Mouse (Mus musculus) telencephalon, adult 2 months (tissue): ENCODE data around the gene Nup210l.

Experiments used
- DNase-seq: peaks from one replicate; pipeline ENCODE4 v3.0.0-alpha.2; 2011; ENCODE audit warnings: low read depth, low spot score

Gene Nup210l

DNA sequence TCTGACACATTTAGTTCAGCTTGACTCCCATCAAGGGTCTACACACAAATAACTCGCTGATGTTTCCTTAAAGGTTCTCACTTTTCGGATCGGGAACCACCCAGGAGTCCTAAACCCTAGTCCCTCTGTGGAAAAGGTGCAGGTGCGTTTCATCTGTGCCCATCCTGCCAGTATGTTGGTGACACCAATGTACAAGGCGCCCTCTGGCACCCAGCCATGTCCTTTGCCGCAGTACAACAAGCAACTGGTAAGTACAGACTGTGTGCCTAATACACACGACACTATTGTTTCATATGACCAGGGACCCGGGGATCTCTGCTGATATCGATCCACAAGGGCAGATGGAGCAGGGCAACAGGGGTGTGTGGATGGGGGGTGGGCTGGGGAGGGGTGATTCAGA, 55.8 kb downstream of the Nup210l start:
- DNase-seq = no peak

DNA sequence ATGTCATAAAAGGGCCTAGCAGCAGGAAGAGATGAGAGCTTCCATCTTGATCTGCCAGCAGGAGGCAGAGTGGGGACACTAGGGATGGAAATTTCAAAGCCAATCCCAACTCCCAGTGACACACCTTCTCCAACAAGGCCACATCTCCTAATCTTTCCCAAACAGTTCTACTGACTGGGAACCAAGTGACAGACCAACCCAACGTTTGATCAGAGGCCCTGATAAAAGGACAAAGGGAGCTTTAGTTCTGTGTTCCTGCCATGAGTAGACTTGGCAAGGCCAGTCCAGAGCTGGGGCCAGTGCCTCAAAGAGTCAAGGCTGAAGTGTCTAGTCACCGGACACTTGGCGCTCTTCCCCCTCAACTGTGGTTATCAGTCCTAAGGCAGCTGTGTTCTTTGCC, 57.6 kb downstream of the Nup210l start:
- no peak for DNase-seq

DNA sequence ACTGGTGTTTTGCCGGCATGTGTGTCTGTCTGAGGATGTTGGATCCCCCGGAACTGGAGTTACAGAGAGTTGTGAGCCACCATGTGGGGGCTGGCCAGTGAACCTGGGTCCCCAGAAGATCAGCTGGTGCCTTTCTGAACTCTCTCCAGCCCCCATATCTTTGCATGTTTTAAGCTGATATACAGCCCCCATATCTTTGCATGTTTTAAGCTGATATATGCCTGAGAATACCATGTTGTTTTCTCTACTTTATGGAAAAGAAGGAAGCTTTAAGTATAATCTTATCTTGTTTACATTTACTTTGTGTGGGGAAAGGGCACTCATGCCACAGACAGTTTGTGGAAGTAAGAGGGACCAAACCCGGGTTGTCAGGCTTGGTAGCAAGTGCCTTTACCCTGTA, 75.6 kb downstream of the Nup210l start:
- DNase-seq = no peak

DNA sequence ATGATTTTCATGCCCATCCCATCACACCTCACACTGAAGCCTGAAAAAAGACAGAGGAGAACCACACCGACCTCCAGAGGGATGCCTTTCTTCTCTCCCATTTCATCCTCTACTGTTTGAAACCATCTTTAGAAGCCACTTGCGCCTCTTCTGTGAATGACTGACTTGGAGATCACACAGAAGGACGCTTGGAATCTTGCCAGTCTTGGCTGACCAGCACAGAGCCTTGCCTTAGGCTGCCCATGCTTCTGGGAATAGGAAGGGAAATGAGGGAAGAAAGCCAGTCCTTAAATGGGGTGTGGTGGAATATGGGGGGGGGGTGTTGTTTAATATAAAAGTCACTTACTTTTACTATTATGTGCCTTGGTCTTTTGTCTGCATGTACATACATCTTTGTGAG, 79.6 kb downstream of the Nup210l start:
- DNase-seq = no peak

DNA sequence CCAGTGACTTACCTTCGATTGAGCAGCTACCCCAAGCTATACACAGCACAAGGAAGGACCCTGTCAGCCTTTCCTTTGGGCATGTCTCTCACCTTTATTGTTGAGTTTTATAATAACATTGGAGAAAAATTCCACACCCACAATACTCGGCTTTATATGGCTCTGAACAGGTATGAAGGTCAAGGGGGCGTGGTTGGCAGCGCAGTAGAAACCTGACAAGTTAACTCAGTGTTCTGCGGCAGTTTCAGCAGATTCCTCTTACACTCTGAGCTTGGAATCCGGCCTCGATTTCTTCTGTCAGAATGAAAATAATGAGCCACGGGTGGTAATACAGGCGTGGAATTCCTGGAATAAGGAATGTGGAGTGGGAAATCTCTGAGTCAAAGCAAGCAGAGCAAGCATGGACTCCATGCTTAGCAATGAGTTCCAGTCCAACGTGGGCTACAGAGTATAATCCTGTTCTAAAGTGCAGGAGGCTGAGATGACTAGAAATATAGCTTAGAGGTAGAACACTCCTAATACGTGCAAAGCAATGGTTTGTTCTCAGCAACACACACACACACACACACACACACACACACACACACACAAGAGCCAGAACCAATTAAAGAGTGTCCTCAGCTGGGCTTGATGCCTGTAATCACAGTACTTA, 87.1 kb downstream of the Nup210l start:
- DNase-seq = no peak

DNA sequence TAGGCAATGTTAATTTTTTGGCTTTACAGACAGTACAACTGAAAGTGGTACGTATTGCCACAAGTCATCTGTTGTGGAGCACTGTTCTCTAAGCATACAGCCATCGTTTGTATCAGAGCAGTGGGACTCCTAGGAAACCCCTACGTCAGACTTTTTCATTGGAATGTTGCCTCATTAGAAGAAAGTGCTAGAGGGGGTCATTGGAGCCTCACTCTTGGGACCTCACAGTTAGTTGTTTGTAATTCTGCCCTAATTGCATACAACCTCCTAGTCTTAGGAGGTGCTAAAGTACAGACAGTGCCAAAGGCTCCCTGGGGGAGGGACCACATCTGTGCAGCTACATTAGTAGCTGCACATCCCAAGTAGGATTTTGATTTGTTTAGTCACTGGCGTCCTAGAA, 90.8 kb downstream of the Nup210l start:
- DNase-seq = no peak

DNA sequence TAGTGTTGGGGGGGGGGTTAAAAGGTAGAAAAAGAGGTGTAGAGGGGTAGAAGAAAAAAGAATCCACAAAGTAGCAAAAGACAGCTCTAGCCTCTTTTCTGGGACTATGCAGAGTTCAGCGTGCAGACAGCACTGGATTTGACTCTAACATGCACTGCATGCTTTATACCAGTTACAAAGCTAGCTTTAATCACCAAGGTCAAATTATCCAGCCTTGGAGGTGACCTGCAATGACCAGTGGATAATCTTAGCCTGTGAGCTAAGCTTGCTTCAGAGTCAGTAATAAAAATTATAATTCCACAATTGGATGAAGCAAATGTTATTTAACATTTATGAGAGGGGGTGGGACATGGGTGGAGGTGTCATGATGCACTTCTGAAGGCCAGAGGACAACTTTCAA, 91.7 kb downstream of the Nup210l start:
- no peak for DNase-seq

DNA sequence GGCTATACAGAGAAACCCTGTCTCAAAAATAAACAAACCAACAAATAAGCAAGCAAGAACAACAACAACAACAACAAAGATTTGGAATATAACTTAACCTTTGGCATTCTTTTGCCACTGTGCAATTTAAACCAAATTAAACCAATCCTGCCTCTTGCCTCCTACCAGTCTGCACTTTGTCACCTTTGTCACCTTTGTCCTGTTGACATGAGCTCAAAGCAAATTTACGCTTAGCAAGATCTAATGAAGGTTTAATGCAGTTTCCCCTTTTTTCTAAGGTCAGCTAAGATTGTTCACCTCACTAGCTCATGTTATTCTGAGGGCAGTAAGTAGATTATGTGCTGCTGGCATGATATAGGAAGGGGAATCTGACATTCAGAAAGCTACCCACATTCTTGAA, 93.6 kb downstream of the Nup210l start:
- DNase-seq = no peak

DNA sequence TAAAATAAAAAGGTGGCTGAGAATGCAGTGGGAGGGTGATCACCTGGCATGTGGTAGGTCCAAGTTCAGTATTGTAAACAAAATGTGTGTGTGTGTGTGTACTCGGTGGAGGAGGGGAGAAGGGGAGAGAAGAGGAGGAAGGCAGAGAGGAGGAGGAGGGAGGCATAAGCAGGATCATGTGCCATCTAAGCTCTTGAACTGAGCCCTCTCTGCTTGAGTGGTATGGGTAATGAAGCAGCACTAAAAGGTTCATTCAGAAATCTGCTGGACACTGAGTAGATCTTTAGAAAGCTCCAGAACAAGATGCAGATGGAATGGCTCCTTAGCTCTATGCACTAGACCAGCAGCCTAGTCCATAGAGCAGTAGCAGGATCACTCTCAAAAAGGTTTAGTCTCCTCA, 99.0 kb downstream of the Nup210l start:
- no peak for DNase-seq

DNA sequence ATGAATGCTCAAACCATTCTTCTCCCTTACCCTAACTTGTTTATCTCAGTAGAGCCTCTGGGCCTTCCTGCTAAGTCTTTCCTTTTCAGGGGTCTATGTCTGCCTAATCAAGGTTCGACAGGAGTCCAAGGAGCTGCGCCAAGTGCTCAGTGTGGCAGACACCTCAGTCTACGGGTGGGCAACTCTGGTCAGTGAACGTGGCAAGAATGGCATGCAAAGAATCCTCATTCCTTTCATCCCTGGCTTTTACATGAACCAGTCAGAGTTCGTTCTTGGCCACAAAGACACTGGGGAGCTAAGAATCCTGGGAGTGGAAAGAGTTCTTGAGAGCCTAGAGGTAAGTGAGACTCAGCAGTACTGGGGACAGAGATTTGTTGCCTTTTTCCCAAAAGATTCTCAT, 99.7 kb downstream of the Nup210l start:
- DNase-seq = no peak

DNA sequence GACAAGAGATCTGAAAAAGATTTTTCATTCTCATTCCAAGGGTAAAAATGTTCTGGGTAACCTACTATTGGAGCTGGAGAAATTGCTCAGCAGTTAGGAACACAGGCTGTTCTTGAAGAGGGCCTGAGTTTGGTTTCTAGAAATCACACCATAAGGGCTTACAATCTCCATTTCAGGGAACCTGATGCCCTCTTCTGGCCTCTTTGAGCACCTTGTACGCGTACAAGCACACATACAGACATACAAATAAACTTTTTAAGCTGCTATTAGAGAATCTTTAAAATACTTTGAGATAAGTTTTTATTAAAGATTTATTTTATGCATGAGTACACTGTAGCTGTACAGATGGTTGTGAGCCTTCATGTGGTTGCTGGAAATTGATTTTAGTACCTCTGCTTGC, 100.7 kb downstream of the Nup210l start:
- DNase-seq = no peak

DNA sequence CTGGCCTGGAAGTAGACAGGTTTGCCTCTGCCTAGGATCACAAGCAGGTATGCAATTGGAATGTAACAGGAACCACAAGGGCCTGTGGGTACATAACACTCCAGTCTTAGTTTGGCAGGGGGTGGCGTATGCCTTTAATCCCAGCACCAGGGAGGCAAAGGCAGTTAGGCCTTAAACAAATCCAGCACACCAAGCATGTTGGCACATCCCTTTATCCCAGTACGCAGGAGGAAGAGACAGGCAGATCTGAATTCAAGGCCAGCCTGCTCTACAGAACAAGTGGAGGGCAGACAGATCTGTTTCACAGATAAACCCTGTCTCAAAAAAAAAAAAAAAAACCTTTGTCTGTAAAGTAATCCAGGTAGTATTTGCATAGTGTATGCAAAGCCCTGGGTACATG, 104.7 kb downstream of the Nup210l start:
- no peak for DNase-seq

DNA sequence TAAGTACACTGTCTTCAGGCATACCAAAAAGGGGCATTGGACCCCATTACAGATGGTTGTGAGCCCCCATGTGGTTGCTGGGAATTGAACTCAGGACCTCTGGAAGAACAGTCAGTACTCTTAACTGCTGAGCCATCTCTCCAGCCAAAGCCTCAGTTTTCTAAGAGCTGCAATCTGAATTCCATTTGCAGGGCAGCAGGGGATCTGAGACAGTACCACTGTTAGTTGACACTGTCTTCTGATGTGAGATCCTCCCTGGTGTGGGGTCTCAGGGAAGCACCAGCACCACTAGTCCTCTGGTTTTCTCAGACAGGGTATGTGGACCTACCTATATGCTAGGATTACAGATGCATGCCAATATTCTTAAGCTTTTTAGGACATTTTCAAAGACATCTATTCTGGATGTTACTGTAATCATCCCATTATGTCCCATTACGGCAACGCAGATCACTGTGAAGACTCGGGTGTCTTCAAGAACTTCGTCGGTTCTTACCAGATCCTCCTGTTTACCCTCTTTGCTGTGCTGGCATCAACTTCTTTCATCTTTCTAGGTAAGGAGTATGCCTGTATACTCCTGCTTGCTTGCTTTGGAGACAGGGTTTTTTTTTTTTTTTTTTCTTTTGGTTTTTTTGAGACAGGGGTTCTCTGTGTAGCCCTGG, 106.1 kb downstream of the Nup210l start:
- no peak for DNase-seq

DNA sequence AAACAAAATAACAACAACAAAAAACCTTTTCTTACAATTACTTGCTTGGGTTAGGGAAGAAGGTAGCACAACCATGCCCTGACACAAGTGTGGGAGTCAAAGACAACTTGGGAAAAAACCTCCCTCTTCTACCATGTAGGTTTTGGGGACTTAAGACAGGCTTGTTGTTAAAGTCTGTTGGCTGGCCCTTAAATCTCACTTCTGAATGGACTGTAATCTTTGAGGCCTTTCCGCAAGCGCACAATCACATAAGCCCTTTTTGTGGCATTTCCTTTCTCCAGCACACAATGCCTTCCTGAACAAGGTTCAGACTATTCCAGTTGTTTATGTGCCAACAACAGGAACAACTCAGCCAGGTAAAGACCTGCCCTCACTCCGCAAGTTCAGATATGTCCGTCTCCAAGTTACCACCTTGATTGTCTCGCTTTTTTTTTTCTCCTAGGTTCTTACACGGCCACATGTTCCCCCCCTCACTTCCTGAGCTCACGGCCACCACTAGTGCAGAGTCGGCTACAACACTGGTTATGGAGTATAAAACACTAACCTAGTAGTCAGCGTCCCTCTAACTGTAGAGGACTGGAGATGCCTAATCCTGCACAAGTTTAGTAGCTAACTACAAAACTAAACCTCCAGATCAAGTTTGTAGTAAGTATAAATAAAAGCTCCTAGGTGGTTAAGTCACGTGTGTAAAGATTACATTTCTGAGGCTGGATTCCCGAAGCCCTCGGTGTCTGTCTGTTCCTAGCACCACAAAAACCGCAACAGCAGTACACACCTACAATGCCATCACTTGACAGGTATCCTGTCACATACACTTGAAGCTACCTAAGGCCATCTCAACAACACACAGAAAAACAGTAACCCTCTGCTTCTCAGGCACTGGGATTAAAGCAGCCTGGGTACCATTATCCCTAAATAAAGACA, 107.8 kb downstream of the Nup210l start:
- no peak for DNase-seq

DNA sequence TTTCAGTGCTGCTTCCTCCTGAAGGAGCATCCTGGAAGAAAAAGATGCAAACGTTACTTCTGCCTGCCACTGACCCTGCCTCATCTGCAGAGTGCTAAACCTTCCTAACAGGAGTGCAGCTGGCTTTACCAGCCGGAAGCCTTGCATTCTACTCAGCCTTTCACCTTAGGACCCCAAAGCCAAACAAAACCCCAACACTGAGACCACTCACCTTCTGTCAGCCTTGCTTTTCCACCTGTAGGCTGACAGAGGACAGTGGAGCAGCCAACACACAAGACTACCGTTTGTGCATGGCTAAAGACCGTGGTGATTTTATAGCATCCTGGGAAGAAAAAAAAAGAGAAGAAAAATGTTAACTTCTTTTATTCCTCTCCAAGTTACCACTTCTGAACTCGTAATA, 108.8 kb downstream of the Nup210l start:
- no peak for DNase-seq

DNA sequence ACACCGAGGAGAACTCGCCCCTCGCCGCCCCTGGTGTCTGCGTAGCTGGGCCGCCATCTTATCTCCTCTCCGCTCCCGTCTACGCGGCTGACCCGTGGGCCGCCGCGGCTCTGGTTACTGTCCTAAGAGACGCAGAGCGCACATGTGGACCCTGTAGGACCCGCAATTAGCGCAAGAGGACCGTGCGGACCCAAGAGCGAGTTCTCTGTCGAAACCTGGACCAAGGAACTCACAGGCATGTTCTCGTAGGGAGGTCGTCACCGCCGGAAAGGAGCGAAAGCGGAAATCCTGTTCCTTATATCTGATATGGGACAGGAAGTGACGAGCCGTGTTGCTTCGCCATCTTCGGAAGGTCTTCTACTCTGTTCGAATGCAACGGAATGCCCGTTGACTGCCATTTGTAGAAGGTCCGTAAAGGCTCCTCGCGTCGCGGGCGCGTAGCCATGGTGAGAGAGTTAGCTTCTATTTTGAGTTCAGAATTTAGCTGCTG, 109.5 kb downstream of the Nup210l start, which contains the start of the genes Rps27 and Rab13:
Gene Rps27, minus strand, starts transcription at position 275 of the 490 bp plus-strand sequence.
Gene Rab13, plus strand, starts transcription at position 319 of the 490 bp plus-strand sequence.
- DNase-seq = peak; percentile 97

DNA sequence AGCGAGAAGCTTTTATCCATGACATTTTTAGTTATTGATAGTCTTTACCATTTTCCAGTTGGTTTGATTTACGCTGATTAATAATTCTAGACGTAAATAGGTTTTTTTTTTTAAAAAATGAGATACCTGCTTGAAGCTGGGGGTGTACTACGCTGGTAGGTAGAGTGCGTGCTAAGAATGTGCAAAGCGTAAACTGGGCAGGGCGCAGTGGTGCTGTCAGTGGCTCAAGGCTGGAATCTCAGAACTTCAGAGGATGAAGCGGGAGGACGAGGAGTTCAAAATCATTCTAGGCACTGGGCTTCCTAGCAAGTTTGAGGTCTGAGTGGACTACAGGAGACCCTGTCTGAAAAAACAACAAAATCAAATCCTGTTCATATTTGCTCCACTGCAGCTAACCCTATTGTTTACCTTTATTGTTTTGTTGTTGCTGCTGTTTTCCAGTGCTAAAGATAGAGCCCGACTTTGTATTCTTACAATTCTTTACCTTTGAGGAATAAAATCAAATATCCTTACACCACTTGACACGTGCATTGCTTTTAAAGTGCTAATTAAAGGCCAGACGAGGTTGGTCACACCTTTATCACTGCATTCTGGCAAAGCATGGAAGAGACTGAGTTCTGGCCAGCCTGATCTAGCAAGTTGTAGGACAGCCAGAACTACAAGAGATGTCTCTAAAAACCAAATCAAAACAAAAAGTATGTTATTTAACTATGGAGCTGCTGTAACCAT, 110.2 kb downstream of the Nup210l start:
- no peak for DNase-seq

DNA sequence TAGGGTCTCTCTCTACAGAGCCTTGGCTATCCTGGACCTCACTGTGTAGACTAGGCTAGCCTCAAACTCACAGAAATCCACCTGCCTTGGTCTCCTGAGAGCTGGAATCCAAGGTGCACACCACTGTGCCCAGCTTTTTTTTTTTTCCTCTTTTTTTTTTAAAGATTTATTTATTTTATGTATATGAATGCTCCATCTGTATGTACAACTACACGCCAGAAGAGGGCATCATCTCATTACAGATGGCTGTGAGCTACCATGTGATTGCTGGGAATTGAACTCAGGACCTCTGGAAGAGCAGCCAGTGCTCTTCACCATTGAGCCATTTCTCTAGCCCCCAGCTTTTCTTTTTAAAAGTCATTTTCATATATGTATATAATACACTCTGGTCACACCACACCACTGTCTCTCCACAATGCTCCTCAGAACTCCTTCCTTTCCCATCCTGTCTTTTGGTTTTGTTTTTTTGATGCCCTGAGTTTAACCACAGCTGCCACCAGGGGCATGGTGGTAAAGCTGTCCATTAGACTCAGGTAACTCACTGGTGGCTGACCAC, 112.0 kb downstream of the Nup210l start:
- DNase-seq = no peak

DNA sequence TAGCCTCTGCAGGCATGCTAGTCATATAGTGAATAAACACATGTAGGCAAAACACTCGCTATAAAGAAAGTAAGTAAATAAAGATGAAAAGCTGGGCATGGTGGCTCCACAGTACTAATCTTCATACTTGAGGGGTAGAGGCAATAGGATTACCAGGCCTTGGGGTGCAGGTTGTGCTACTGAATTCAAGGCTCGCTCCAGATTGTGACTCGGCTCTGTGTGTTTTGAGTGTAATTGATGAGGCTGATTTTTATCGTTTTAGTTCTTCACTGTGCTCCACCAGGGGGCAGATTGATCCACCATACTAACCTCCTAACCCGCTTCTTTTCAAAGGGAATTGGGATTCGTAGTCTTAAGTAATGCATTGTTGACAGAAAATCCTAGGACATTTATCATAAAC, 116.2 kb downstream of the Nup210l start:
- no peak for DNase-seq

DNA sequence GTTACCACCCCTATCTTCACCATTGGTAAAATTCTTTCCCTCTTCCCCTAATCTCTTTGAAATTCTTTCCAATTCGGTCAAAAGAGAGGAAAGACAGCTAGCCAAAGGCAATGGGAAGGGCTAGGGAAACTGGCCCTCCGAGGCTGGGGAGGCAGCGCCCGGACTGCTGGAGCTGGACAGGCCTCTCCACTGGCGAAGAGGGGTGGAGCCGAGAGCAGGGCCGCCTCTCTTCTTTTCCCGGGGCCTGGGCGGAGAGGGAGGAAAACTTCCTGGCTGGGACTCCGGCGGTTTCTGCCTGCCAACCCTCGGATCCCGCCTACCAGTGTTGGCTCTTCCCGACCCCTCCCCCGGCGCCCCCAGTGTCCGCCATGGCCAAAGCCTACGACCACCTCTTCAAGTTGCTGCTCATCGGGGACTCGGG, 116.6 kb downstream of the Nup210l start:
- no peak for DNase-seq

DNA sequence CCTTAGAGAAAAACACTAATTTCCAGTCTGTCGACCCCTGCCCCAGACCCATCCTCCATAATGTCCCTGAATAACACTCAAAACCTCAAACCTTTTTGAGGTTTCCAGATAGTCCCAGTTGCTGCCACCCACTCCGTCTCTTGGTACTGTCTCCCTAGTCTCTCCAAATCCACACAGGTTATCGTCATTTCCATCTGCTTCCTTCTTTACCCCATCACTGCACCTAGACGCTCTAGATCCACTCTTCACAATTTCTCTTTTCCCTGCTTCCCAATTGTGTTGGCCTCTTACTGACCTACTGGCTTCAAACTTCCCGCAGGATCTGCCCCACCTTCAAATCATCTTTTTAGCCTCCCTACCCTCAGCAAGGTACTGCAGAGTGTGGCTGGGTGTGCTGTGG, 117.2 kb downstream of the Nup210l start:
- DNase-seq = no peak
